Mouse (Mus musculus) E14TG2a.4 (cell line): ENCODE measurements around the gene Rock2.

Experiments used
- H3K27me3 ChIP-seq: 2 replicates; pipeline ENCODE4 v1.6.1; 2014; ENCODE audit warnings: low read length, control low read depth; ENCODE audit not compliant: insufficient read depth
- H3K36me3 ChIP-seq: 2 replicates; pipeline ENCODE4 v1.6.1; 2014; ENCODE audit warnings: low read length, control low read depth; ENCODE audit not compliant: insufficient read depth
- H3K4me1 ChIP-seq: replicated peaks from 2 replicates; pipeline ENCODE4 v1.6.1; 2014; ENCODE audit warnings: low read depth, low read length, control low read depth
- H3K4me3 ChIP-seq: replicated peaks from 2 replicates; pipeline ENCODE4 v1.5.1; 2014; ENCODE audit warnings: mild to moderate bottlenecking, low read length
- H3K9me3 ChIP-seq: 2 replicates; pipeline ENCODE4 v1.6.1; 2014; ENCODE audit warnings: low read length, control low read depth
- CTCF ChIP-seq: conservative IDR thresholded peaks from 2 replicates; pipeline ENCODE4 v1.5.1; 2014; ENCODE audit warnings: low read length
- NANOG ChIP-seq: IDR thresholded peaks from 2 replicates; pipeline ENCODE4 v1.6.1; 2014; ENCODE audit warnings: borderline replicate concordance, low read length, mixed read lengths
- POU5F1 ChIP-seq: IDR thresholded peaks from 2 replicates; pipeline ENCODE4 v1.6.1; 2014; ENCODE audit warnings: low read length, borderline replicate concordance

The Rock2 gene

DNA sequence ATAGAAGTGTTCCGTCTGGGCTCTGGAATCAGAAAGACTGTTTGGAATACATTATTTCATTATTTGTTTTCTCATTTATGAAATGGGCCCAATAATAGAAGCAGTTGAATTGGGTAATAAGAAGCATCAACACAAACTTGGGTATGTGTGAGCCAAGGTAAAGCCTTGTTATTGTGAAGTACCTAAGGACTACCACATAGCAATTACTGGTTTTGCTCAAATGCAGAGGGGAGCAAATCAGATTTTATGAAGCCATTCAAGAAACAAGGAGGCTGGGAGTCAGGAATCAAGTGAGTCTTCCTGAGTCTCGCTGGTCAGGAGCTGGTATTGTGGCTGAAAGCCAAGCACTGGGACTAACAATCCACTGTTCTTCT, 38.4 kb upstream of the Rock2 start:
- no peak overlapping the region for H3K4me3 ChIP-seq
- no peaks in the 10 kb centered on the region for H3K9me3 ChIP-seq
- H3K27me3 ChIP-seq: no peaks in the 10 kb centered on the region
- TF ChIP-seq POU5F1: no peak
- TF ChIP-seq CTCF: no peak
- TF ChIP-seq NANOG: no peak
- H3K4me1 ChIP-seq: peaks cover 30% of the 10 kb centered on the region
- H3K36me3 ChIP-seq: no peaks in the 10 kb centered on the region

GRCm38 (mm10) chr12:16858081-16858480, 36.6 kb upstream of the Rock2 start:
- Histone ChIP-seq H3K4me3 (no peak overlapping the region), H3K9me3 (no peaks in the 10 kb centered on the region), H3K27me3 (no peaks in the 10 kb centered on the region), H3K4me1 (peaks cover 22% of the 10 kb centered on the region), H3K36me3 (no peaks in the 10 kb centered on the region)
- TF ChIP-seq CTCF (no peak), NANOG (no peak), POU5F1 (no peak)

DNA sequence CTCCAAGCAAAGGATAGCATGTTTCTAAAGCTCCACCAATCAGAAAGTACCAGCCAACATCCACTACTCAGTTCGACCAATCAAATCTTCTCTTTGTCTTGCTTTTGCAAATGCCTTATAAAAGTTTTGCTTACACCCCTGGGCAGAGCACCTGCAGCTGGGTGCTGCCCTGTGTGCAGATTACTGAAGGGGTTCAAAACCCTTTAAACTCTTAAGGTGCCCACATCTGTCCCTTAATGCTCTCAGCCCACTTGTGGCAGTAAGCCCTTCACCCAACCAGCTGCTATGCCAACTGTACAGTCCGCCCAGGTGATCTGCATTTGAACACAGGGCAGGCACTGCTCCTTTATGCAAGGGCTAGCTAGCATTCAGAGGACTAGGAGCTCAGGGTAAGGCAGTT, 34.9 kb upstream of the Rock2 start:
- no peak for TF ChIP-seq CTCF
- TF ChIP-seq POU5F1: no peak
- Histone ChIP-seq H3K4me1 (peaks cover 15% of the 10 kb centered on the region), H3K36me3 (no peaks in the 10 kb centered on the region), H3K9me3 (no peaks in the 10 kb centered on the region), H3K27me3 (no peaks in the 10 kb centered on the region), H3K4me3 (no peak overlapping the region)

DNA sequence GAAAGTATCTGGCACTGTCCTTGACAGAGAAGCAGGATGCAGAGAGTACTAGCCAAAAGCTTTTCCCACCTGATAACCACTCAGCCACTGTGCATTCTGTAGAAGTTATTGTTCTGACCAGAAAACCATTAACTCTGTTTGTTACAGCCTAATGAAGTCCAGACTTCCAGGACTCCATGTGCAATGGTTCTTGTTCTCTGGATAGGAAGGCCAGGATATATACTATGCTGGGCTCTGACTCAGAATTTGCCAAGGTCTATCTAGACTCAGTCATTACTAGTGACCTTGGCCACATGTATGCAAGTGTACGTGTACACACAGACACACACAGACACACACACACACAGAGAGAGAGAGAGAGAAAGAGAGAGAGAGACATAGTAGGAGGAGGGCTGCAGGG, 34.2 kb upstream of the Rock2 start:
- Histone ChIP-seq H3K4me1 (peaks cover 18% of the 10 kb centered on the region), H3K4me3 (no peak overlapping the region), H3K9me3 (no peaks in the 10 kb centered on the region), H3K27me3 (no peaks in the 10 kb centered on the region), H3K36me3 (no peaks in the 10 kb centered on the region)
- no peak for TF ChIP-seq POU5F1

- Histone ChIP-seq H3K36me3 (no peaks in the 10 kb centered on the region), H3K4me1 (peaks cover 17% of the 10 kb centered on the region), H3K4me3 (no peak overlapping the region), H3K9me3 (no peaks in the 10 kb centered on the region), H3K27me3 (no peaks in the 10 kb centered on the region)
- TF ChIP-seq CTCF (no peak), NANOG (no peak), POU5F1 (no peak)
Measured at GRCm38 (mm10) chr12:16860961-16861360, 33.7 kb upstream of the Rock2 start.

DNA sequence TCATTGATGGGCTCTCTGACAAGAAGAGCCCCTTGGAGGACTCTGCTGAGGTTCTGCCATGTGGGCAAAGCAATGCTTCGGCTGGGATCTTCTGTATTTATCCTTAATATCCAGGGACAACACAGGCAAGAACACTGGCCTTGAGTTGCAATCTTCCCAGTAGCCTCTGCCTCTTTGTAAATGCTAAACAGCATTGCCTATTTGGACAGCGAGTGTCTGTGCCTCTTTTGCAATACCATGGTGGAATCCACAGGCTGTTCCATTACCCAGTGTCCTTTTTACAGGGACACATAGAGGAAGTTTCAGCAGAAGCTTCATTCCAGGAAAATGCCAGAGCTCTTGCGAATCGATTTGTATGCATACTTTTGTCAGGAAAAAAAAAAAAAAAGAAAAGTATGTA, 30.2 kb upstream of the Rock2 start:
- H3K36me3 ChIP-seq: no peaks in the 10 kb centered on the region
- no peaks in the 10 kb centered on the region for H3K9me3 ChIP-seq
- H3K4me3 ChIP-seq: no peak overlapping the region
- H3K27me3 ChIP-seq: peaks cover 7% of the 10 kb centered on the region
- TF ChIP-seq CTCF: no peak
- H3K4me1 ChIP-seq: peaks cover 50% of the 10 kb centered on the region

- Histone ChIP-seq H3K4me3 (no peak overlapping the region), H3K36me3 (no peaks in the 10 kb centered on the region), H3K4me1 (peaks cover 59% of the 10 kb centered on the region), H3K27me3 (peaks cover 7% of the 10 kb centered on the region), H3K9me3 (no peaks in the 10 kb centered on the region)
- no peak for TF ChIP-seq POU5F1
- no peak for TF ChIP-seq NANOG
- no peak for TF ChIP-seq CTCF
Measured at GRCm38 (mm10) chr12:16865871-16866270, 28.8 kb upstream of the Rock2 start.

DNA sequence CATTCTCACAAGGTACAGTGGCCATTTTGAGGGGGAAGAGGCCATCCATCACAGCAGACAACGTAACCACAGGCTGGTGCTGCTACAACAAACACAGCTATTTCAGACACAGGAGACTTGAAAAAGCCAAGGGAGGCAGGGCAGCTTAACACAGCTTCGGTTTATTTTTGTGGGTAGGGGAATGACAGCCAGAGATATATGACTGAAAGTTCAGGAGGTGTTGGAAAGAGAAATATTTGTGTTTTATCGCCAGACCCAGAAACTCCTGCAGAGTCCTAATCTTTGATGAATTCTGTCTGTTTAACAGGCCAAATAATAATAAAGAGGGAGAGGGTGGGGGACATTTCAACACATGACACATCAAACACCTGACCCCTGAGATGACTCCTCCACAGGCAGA, 28.2 kb upstream of the Rock2 start:
- TF ChIP-seq POU5F1 (no peak), NANOG (no peak), CTCF (no peak)
- peaks cover 62% of the 10 kb centered on the region for H3K4me1 ChIP-seq
- peaks cover 7% of the 10 kb centered on the region for H3K27me3 ChIP-seq
- peaks cover 2% of the 10 kb centered on the region; the same call in 1 of the 2 replicates for H3K9me3 ChIP-seq
- no peaks in the 10 kb centered on the region for H3K36me3 ChIP-seq
- no peak overlapping the region for H3K4me3 ChIP-seq

- peaks cover 7% of the 10 kb centered on the region for H3K27me3 ChIP-seq
- H3K4me3 ChIP-seq: no peak overlapping the region
- H3K4me1 ChIP-seq: peaks cover 67% of the 10 kb centered on the region
- H3K36me3 ChIP-seq: no peaks in the 10 kb centered on the region
- no peak for TF ChIP-seq POU5F1
- TF ChIP-seq NANOG: no peak
- no peak for TF ChIP-seq CTCF
- peaks cover 3% of the 10 kb centered on the region; the same call in 1 of the 2 replicates for H3K9me3 ChIP-seq
Measured at GRCm38 (mm10) chr12:16867306-16867705, 27.4 kb upstream of the Rock2 start.

GRCm38 (mm10) chr12:16868618-16869017, 26.1 kb upstream of the Rock2 start:
- Histone ChIP-seq H3K9me3 (peaks cover 3% of the 10 kb centered on the region; the same call in 1 of the 2 replicates), H3K4me1 (peaks cover 70% of the 10 kb centered on the region), H3K27me3 (peaks cover 7% of the 10 kb centered on the region), H3K36me3 (no peaks in the 10 kb centered on the region), H3K4me3 (no peak overlapping the region)
- TF ChIP-seq NANOG: no peak
- TF ChIP-seq POU5F1: no peak
- TF ChIP-seq CTCF: no peak
